10 mouse cellular contexts compared by ENCODE assay signal in genomic region chr11:6598191-6598889, GRCm38 (mm10). TPM values are rescaled to one million over a fixed set of nuclear protein-coding genes. Genes with fewer than 3 reads are reported as not detected.
DNase-seq lines count a peak whose midpoint lies in the region; ATAC-seq and TF ChIP-seq lines count a peak whose summit lies in the region.
"Had no signal": no experiment of that assay in that cellular context is flagged by ENCODE, and none has a peak within 500 bp of the region (broad histone marks: within the 10 kb centered on the region; RNA-seq: fewer than 3 reads in every experiment).

No protein-coding gene starts in this region.

- ATAC-seq in liver, embryonic 12.5 days = no peak
- no peak for ATAC-seq in liver, postnatal 0 days
- ATAC-seq in hindbrain, embryonic 15.5 days (ENCODE audit: low FRiP score, low read depth) = peak; percentile 1; the same call in 1 of the 2 replicates
- ATAC-seq in neural tube, embryonic 12.5 days (ENCODE audit: low FRiP score, low read depth) = peak; percentile 15
- no peak for ATAC-seq in activated CD4-positive, CD25-positive, alpha-beta regulatory T cell, adult 4 months

- H3K4me2 ChIP-seq in liver, embryonic 12.5 days = peak overlapping the region; percentile 63
- H3K4me2 ChIP-seq in liver, postnatal 0 days (ENCODE audit: low read depth, low read length) = no peak overlapping the region; the same call in 1 of the 2 replicates
- H3K4me2 ChIP-seq in hindbrain, embryonic 15.5 days = peak overlapping the region; percentile 50
- H3K4me2 ChIP-seq in neural tube, embryonic 12.5 days (replicated peaks) = peak overlapping the region; percentile 54

- H3K4me1 ChIP-seq in cerebellum, adult 2 months (ENCODE audit: control insufficient read depth, insufficient read depth, low read length) = peaks cover 26% of the 10 kb centered on the region
- peaks cover 79% of the 10 kb centered on the region for H3K4me1 ChIP-seq in liver, embryonic 12.5 days
- no peaks in the 10 kb centered on the region; the same call in 1 of the 2 replicates for H3K4me1 ChIP-seq in liver, postnatal 0 days (ENCODE audit: insufficient read depth)
- peaks cover 56% of the 10 kb centered on the region for H3K4me1 ChIP-seq in hindbrain, embryonic 15.5 days (replicated peaks)
- H3K4me1 ChIP-seq in neural tube, embryonic 12.5 days = peaks cover 42% of the 10 kb centered on the region

- no peak for TF ChIP-seq CTCF in cerebellum, adult 2 months (IDR thresholded peaks at IDR 0.05; ENCODE audit: borderline replicate concordance, insufficient read depth, low read depth, low read length)
- no peak for TF ChIP-seq CTCF in liver, postnatal 0 days (IDR thresholded peaks at IDR 0.05; ENCODE audit: low read depth)

- no peaks in the 10 kb centered on the region for H3K27me3 ChIP-seq in cerebellum, adult 2 months (ENCODE audit: control insufficient read depth, insufficient read depth, low read length)
- peaks cover 16% of the 10 kb centered on the region for H3K27me3 ChIP-seq in liver, embryonic 12.5 days (replicated peaks)
- 0 out of 2 replicates have a peak, but pooled peaks cover 3% of the 10 kb centered on the region for H3K27me3 ChIP-seq in liver, postnatal 0 days (ENCODE audit: insufficient read depth, low read length)
- H3K27me3 ChIP-seq in hindbrain, embryonic 15.5 days = no peaks in the 10 kb centered on the region
- H3K27me3 ChIP-seq in neural tube, embryonic 12.5 days (replicated peaks) = 0 out of 2 replicates have a peak, but pooled peaks cover 3% of the 10 kb centered on the region

- no peak for TF ChIP-seq EP300 in liver, postnatal 0 days (IDR thresholded peaks at IDR 0.05; ENCODE audit: low read depth)

- peak; percentile 24 to 44 for DNase-seq in cerebellum, adult 2 months
- DNase-seq in cerebellum, adult 11 months = no peak
- DNase-seq in liver, postnatal 0 days = no peak
- DNase-seq in thymus, adult 18-20 months = no peak
- DNase-seq: gastrocnemius, postnatal 25 days had no signal

- H3K36me3 ChIP-seq in liver, embryonic 12.5 days = peaks cover 57% of the 10 kb centered on the region
- H3K36me3 ChIP-seq in liver, postnatal 0 days (replicated peaks; ENCODE audit: insufficient read depth, low read length) = peaks cover 53% of the 10 kb centered on the region
- peaks cover 41% of the 10 kb centered on the region for H3K36me3 ChIP-seq in hindbrain, embryonic 15.5 days
- peaks cover 76% of the 10 kb centered on the region for H3K36me3 ChIP-seq in neural tube, embryonic 12.5 days

- H3K4me3 ChIP-seq in cerebellum, adult 2 months (replicated peaks; ENCODE audit: insufficient read depth, low read depth, low read length) = no peak overlapping the region
- H3K4me3 ChIP-seq in liver, embryonic 12.5 days = peak overlapping the region; percentile 38
- H3K4me3 ChIP-seq in liver, postnatal 0 days (ENCODE audit: low read depth, low read length) = no peak overlapping the region
- H3K4me3 ChIP-seq in hindbrain, embryonic 15.5 days = 0 out of 2 replicates have a peak overlapping the region, but pooled peaks have one; percentile 0
- peak overlapping the region; percentile 14; the same call in 1 of the 2 replicates for H3K4me3 ChIP-seq in neural tube, embryonic 12.5 days

- H3K9me3 ChIP-seq in liver, embryonic 12.5 days (replicated peaks) = no peaks in the 10 kb centered on the region
- H3K9me3 ChIP-seq in liver, postnatal 0 days (ENCODE audit: low read length) = no peaks in the 10 kb centered on the region
- H3K9me3 ChIP-seq in hindbrain, embryonic 15.5 days = no peaks in the 10 kb centered on the region
- no peaks in the 10 kb centered on the region for H3K9me3 ChIP-seq in neural tube, embryonic 12.5 days

- 0 out of 2 replicates have a peak, but pooled peaks have one; percentile 4 for TF ChIP-seq POLR2A in cerebellum, adult 2 months (IDR thresholded peaks at IDR 0.05; ENCODE audit: borderline replicate concordance, insufficient read depth, low read length)

- 58% methylated on average over 19 of the region's 19 CpGs for WGBS in cerebellum, adult 2 months
- WGBS in liver, embryonic 12.5 days (ENCODE audit: insufficient replicate concordance) = 66% methylated on average over 19 of the region's 19 CpGs
- WGBS in liver, postnatal 0 days (ENCODE audit: insufficient replicate concordance) = 68% methylated on average over 19 of the region's 19 CpGs
- WGBS in hindbrain, embryonic 15.5 days = 57% methylated on average over 19 of the region's 19 CpGs
- WGBS in neural tube, embryonic 12.5 days = 57% methylated on average over 19 of the region's 19 CpGs

- H3K9ac ChIP-seq in liver, embryonic 12.5 days = peak overlapping the region; percentile 40
- no peak overlapping the region for H3K9ac ChIP-seq in liver, postnatal 0 days (replicated peaks)
- peak overlapping the region; percentile 35; the same call in 1 of the 2 replicates for H3K9ac ChIP-seq in hindbrain, embryonic 15.5 days
- H3K9ac ChIP-seq in neural tube, embryonic 12.5 days = peak overlapping the region; percentile 51

- H3K27ac ChIP-seq in cerebellum, adult 2 months (ENCODE audit: insufficient read depth, low read length) = no peak overlapping the region
- peak overlapping the region; percentile 96 for H3K27ac ChIP-seq in liver, embryonic 12.5 days
- no peak overlapping the region for H3K27ac ChIP-seq in liver, postnatal 0 days (ENCODE audit: low read depth)
- peak overlapping the region; percentile 70 for H3K27ac ChIP-seq in hindbrain, embryonic 15.5 days (replicated peaks)
- peak overlapping the region; percentile 27; the same call in 1 of the 2 replicates for H3K27ac ChIP-seq in neural tube, embryonic 12.5 days

RNA-seq across cellular contexts. Expression of gene Nacad, which starts 7.5 kb away (rescaled TPM):
- 70.0 and 94.4 TPM in 2 replicates for polyA plus RNA-seq in cerebellum, adult 2 months (2012; rRNA removed)
- polyA plus RNA-seq in liver, embryonic 12.5 days (2016; fragmentation: Nextera tagmentation; extraction: Ambion mirVana) = 6.4 and 7.5 TPM in 2 replicates
- 1.5 and 1.6 TPM in 2 replicates for polyA plus RNA-seq in liver, postnatal 0 days (2015; fragmentation: Nextera tagmentation; extraction: Ambion mirVana)
- polyA plus RNA-seq in hindbrain, embryonic 15.5 days (2015; fragmentation: Nextera tagmentation; extraction: Ambion mirVana) = 85.3 and 89.8 TPM in 2 replicates
- 102 and 111 TPM in 2 replicates for polyA plus RNA-seq in neural tube, embryonic 12.5 days (2016; fragmentation: Nextera tagmentation; extraction: Ambion mirVana)
- not detected for polyA plus RNA-seq in activated CD4-positive, CD25-positive, alpha-beta regulatory T cell, adult 4 months (2017; shearing (Covaris generic))

RNA-seq across cellular contexts. Expression of gene Tbrg4, which starts 27.5 kb away (rescaled TPM):
- polyA plus RNA-seq in cerebellum, adult 2 months (2012; rRNA removed) = 83.8 and 87.0 TPM in 2 replicates
- polyA plus RNA-seq in liver, embryonic 12.5 days (2016; fragmentation: Nextera tagmentation; extraction: Ambion mirVana) = 69.3 TPM in 2 replicates
- 19.6 and 23.5 TPM in 2 replicates for polyA plus RNA-seq in liver, postnatal 0 days (2015; fragmentation: Nextera tagmentation; extraction: Ambion mirVana)
- polyA plus RNA-seq in hindbrain, embryonic 15.5 days (2015; fragmentation: Nextera tagmentation; extraction: Ambion mirVana) = 31.8 and 33.0 TPM in 2 replicates
- polyA plus RNA-seq in neural tube, embryonic 12.5 days (2016; fragmentation: Nextera tagmentation; extraction: Ambion mirVana) = 42.3 and 46.3 TPM in 2 replicates
- 10 to 100 TPM; 21.6 to 33.6 TPM for polyA plus RNA-seq in activated CD4-positive, CD25-positive, alpha-beta regulatory T cell, adult 4 months (2017; shearing (Covaris generic))

RNA-seq across cellular contexts. Expression of gene Wap, which starts 40.1 kb away (rescaled TPM):
- polyA plus RNA-seq in cerebellum, adult 2 months (2012; rRNA removed) = not detected in 2 replicates
- polyA plus RNA-seq in liver, embryonic 12.5 days (2016; fragmentation: Nextera tagmentation; extraction: Ambion mirVana) = not detected in 2 replicates
- polyA plus RNA-seq in liver, postnatal 0 days (2015; fragmentation: Nextera tagmentation; extraction: Ambion mirVana) = not detected in 2 replicates
- polyA plus RNA-seq in hindbrain, embryonic 15.5 days (2015; fragmentation: Nextera tagmentation; extraction: Ambion mirVana) = not detected in 2 replicates
- not detected in 2 replicates for polyA plus RNA-seq in neural tube, embryonic 12.5 days (2016; fragmentation: Nextera tagmentation; extraction: Ambion mirVana)
- not detected for polyA plus RNA-seq in activated CD4-positive, CD25-positive, alpha-beta regulatory T cell, adult 4 months (2017; shearing (Covaris generic))
- polyA plus RNA-seq: small intestine, adult 2 months had no signal

RNA-seq across cellular contexts. Expression of gene Ccm2, which starts 51.7 kb away (rescaled TPM):
- polyA plus RNA-seq in cerebellum, adult 2 months (2012; rRNA removed) = 86.8 and 92.5 TPM in 2 replicates
- polyA plus RNA-seq in liver, embryonic 12.5 days (2016; fragmentation: Nextera tagmentation; extraction: Ambion mirVana) = 57.9 and 60.0 TPM in 2 replicates
- 33.9 and 34.9 TPM in 2 replicates for polyA plus RNA-seq in liver, postnatal 0 days (2015; fragmentation: Nextera tagmentation; extraction: Ambion mirVana)
- polyA plus RNA-seq in hindbrain, embryonic 15.5 days (2015; fragmentation: Nextera tagmentation; extraction: Ambion mirVana) = 92.2 and 95.9 TPM in 2 replicates
- 100 and 103 TPM in 2 replicates for polyA plus RNA-seq in neural tube, embryonic 12.5 days (2016; fragmentation: Nextera tagmentation; extraction: Ambion mirVana)
- polyA plus RNA-seq in activated CD4-positive, CD25-positive, alpha-beta regulatory T cell, adult 4 months (2017; shearing (Covaris generic)) = 100 to 1,000 TPM; 136 TPM

RNA-seq across cellular contexts. Expression of gene Ramp3, which starts 60.0 kb away (rescaled TPM):
- polyA plus RNA-seq in cerebellum, adult 2 months (2012; rRNA removed) = 34.3 and 41.0 TPM in 2 replicates
- polyA plus RNA-seq in liver, embryonic 12.5 days (2016; fragmentation: Nextera tagmentation; extraction: Ambion mirVana) = 0.23 and 0.49 TPM in 2 replicates
- polyA plus RNA-seq in liver, postnatal 0 days (2015; fragmentation: Nextera tagmentation; extraction: Ambion mirVana) = 0.20 and 0.28 TPM in 2 replicates
- polyA plus RNA-seq in hindbrain, embryonic 15.5 days (2015; fragmentation: Nextera tagmentation; extraction: Ambion mirVana) = 20.8 and 22.9 TPM in 2 replicates
- polyA plus RNA-seq in neural tube, embryonic 12.5 days (2016; fragmentation: Nextera tagmentation; extraction: Ambion mirVana) = 13.3 and 15.2 TPM in 2 replicates
- 1 to 10 TPM; 8.0 to 8.6 TPM for polyA plus RNA-seq in activated CD4-positive, CD25-positive, alpha-beta regulatory T cell, adult 4 months (2017; shearing (Covaris generic))

Comparison
In these comparisons a context has a peak if more than half of its experiments do, and no peak if none do; other contexts are left out.
1. DNase-seq: peak in cerebellum, adult 2 months (2 of 2); none in cerebellum, adult 11 months (single experiment), liver, postnatal 0 days (single experiment) and thymus, adult 18-20 months (0 of 2).
2. H3K27ac ChIP-seq: peak in liver, embryonic 12.5 days (single experiment), hindbrain, embryonic 15.5 days (single experiment) and neural tube, embryonic 12.5 days (single experiment); none in cerebellum, adult 2 months (single experiment) and liver, postnatal 0 days (single experiment).
3. H3K4me3 ChIP-seq: peak in liver, embryonic 12.5 days (single experiment), hindbrain, embryonic 15.5 days (single experiment) and neural tube, embryonic 12.5 days (single experiment); none in cerebellum, adult 2 months (single experiment) and liver, postnatal 0 days (single experiment).
4. ATAC-seq: peak in hindbrain, embryonic 15.5 days (single experiment) and neural tube, embryonic 12.5 days (single experiment); none in liver, embryonic 12.5 days (single experiment), liver, postnatal 0 days (single experiment) and activated CD4-positive, CD25-positive, alpha-beta regulatory T cell, adult 4 months (single experiment).